Mouse (Mus musculus): ENCODE measurements around the gene Zic2.

DNA sequence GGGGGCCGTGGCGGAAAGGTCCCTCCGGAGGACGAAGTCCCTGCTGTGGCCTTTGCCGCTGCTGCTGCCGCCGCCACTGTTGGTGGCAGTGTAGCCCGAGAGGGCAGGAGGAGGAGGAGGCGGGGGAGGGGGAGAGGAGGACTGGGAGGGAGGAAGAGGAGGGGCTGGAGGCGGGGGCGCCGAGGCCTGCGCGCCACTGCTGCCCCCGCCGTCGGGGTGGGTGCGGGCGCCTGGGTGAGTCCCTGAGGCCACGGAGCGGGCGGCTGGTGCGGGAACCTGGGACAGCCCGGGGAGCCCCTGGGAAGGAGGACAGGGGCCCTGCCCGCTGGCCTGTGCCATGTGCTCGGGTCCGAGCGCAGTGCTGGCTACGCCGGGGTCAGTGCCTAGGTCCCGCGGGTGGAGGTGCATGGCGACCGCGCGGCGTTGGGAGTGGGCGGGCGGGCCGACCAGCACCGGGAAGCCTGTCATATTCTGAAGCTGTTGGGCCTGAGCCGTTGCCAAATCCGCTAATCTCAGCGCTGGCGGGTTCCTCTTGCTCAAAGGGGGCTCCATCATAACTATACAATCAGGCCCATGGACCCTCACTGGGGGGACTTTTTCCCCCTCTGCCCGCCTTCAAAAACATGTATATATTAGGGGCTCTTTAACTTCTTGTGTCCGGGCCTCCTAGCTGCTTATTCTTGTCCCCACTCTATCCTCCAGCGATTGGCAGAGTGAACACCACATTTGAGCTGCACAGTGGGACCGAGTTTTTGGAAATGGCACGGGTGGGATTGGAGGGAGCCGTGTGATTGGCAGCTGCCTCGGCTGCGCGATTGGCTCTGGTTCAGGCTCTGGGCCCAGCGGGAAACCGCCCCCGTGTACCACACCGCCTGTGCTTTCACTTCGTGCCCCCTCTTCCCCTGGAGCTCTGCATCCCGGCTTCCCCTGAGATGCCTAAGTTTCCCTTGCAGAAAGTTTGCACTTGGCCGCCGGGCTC, 10.2 kb upstream of the Zic2 start, which contains the start of gene Zic5:
- TF ChIP-seq CTCF (IDR thresholded peaks at IDR 0.05; ENCODE audit: insufficient read depth, low read length): no peak
- TF ChIP-seq POLR2A (IDR thresholded peaks at IDR 0.05; ENCODE audit: borderline replicate concordance, extremely low read depth, low read depth, low read length): no peak
